Mouse (Mus musculus) C2C12 (cell line): ENCODE measurements at regions not wholly inside any gene's neighbourhood (a gene's known extent, or its start where the extent isn't known, plus 50 kb on each side); places are given as distances from the start of the nearest gene placed in this dataset.
A peak's percentile ranks its signal among the peaks of the same experiment; 100 is the strongest.

Source experiments
- H3K27me3 ChIP-seq: one replicate; pipeline ENCODE4 v1.6.1; 2011; ENCODE audit not compliant: control insufficient read depth, insufficient read depth, insufficient read length
- H3K36me3 ChIP-seq: one replicate; pipeline ENCODE4 v1.6.1; 2011; ENCODE audit not compliant: control insufficient read depth, insufficient read depth
- H3K4me3 ChIP-seq: one replicate; pipeline ENCODE4 v1.5.1; 2011; ENCODE audit warnings: mild to moderate bottlenecking, control low read depth; ENCODE audit not compliant: poor library complexity, insufficient read depth, severe bottlenecking
- H3K79me2 ChIP-seq: one replicate; pipeline ENCODE4 v1.6.1; 2011; ENCODE audit not compliant: control insufficient read depth, insufficient read depth
- H3K79me3 ChIP-seq: one replicate; pipeline ENCODE4 v1.6.1; 2011; ENCODE audit warnings: low read depth, control low read depth
- H3ac ChIP-seq: one replicate; pipeline ENCODE3; 2011; ENCODE audit warnings: low read depth; ENCODE audit not compliant: control insufficient read depth, insufficient read length
- CEBPB ChIP-seq: IDR thresholded peaks from one replicate; pipeline ENCODE4 v1.6.1; 2011; ENCODE audit warnings: low read depth, mild to moderate bottlenecking, control low read depth, moderate library complexity
- CTCF ChIP-seq: IDR thresholded peaks from one replicate; pipeline ENCODE4 v1.5.1; 2011; ENCODE audit not compliant: control insufficient read depth, insufficient read depth, insufficient read length
- FOSL1 ChIP-seq: IDR thresholded peaks from one replicate; pipeline ENCODE4 v1.8.0; 2011; ENCODE audit warnings: mild to moderate bottlenecking, low read length; ENCODE audit not compliant: poor library complexity, insufficient read depth, severe bottlenecking
- MAX ChIP-seq: IDR thresholded peaks from one replicate; pipeline ENCODE4 v1.6.1; 2011; ENCODE audit warnings: mild to moderate bottlenecking, control low read depth
- MYOD1 ChIP-seq: IDR thresholded peaks from one replicate; pipeline ENCODE4 v1.6.1; 2011; ENCODE audit warnings: low read depth; ENCODE audit not compliant: control insufficient read depth, insufficient read length
- MYOG ChIP-seq: IDR thresholded peaks from one replicate; pipeline ENCODE4 v1.6.1; 2011; ENCODE audit not compliant: control insufficient read depth, insufficient read length; ENCODE audit errors: extremely low read depth
- USF1 ChIP-seq: IDR thresholded peaks from one replicate; pipeline ENCODE4 v1.6.1; 2011; ENCODE audit warnings: low read depth, mild to moderate bottlenecking, control low read depth, moderate library complexity

- TF ChIP-seq MYOG (no peak), MYOD1 (no peak), CEBPB (peak; percentile 64)
- H3ac ChIP-seq: no peak overlapping the region
- H3K36me3 ChIP-seq: no peaks in the 10 kb centered on the region
- H3K4me3 ChIP-seq: no peak overlapping the region
- no peaks in the 10 kb centered on the region for H3K79me2 ChIP-seq
- H3K79me3 ChIP-seq: no peaks in the 10 kb centered on the region
- H3K27me3 ChIP-seq: no peaks in the 10 kb centered on the region
Measured at GRCm38 (mm10) chr10:17548629-17549580, 174.1 kb upstream of the Cited2 start.

GRCm38 (mm10) chr10:17549711-17550637, 173.0 kb upstream of the Cited2 start:
- H3K4me3 ChIP-seq: no peak overlapping the region
- H3K36me3 ChIP-seq: no peaks in the 10 kb centered on the region
- no peak overlapping the region for H3ac ChIP-seq
- no peak for TF ChIP-seq USF1
- TF ChIP-seq MYOD1: no peak
- peak; percentile 60 for TF ChIP-seq FOSL1
- H3K79me2 ChIP-seq: no peaks in the 10 kb centered on the region
- H3K27me3 ChIP-seq: no peaks in the 10 kb centered on the region
- no peaks in the 10 kb centered on the region for H3K79me3 ChIP-seq

DNA sequence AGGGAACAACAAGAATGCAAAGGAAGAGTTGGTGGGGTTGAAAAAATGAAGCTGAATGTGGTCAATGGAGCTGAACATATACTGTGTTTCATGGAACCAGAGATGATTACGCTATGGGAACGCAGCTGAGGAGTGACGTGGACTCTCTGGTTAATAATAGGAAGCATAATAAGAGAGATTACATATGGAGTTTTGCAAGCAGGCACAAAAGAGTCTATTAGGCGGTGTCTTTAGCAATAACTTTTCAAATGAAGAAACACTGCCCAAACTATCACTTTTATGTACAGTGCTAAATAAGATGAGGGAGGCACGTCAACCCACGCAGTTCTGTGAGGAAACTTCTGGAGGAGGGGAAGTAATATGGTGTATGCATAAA, 172.4 kb upstream of the Cited2 start:
- Histone ChIP-seq H3K36me3 (no peaks in the 10 kb centered on the region), H3K79me2 (no peaks in the 10 kb centered on the region), H3K27me3 (no peaks in the 10 kb centered on the region), H3ac (no peak overlapping the region), H3K4me3 (no peak overlapping the region), H3K79me3 (no peaks in the 10 kb centered on the region)
- TF ChIP-seq FOSL1 (no peak), MYOG (no peak), CEBPB (no peak), CTCF (no peak), USF1 (no peak), MYOD1 (no peak), MAX (no peak)

DNA sequence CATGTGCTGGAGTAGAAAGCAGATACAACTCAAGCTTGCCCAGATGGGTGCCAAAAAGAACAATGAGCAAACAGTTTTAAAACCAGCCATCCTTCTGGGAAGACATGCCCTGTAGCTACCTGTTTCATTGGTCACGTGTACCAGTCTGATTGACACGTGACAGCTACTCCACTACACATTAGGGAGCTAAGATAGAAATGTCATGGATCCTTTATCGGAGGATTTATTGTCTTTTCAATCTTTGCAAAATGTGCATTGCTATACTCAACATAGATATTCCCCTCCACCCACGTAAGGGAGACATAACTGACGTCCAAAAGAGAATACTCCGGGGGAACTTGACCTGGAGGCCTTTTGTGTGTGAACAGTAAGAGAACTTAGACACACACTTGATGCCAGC, 171.1 kb upstream of the Cited2 start:
- no peaks in the 10 kb centered on the region for H3K27me3 ChIP-seq

GRCm38 (mm10) chr10:17552277-17552676, 170.7 kb upstream of the Cited2 start:
- H3K79me2 ChIP-seq: no peaks in the 10 kb centered on the region
- no peak overlapping the region for H3K4me3 ChIP-seq
- H3K79me3 ChIP-seq: no peaks in the 10 kb centered on the region
- no peaks in the 10 kb centered on the region for H3K27me3 ChIP-seq
- no peak overlapping the region for H3ac ChIP-seq
- no peaks in the 10 kb centered on the region for H3K36me3 ChIP-seq
- TF ChIP-seq FOSL1: no peak
- peak; percentile 50 for TF ChIP-seq CEBPB

More for the DNA sequence above, 171.1 kb upstream of the Cited2 start:
- no peak overlapping the region for H3K4me3 ChIP-seq
- H3ac ChIP-seq: no peak overlapping the region
- TF ChIP-seq MAX: no peak
- TF ChIP-seq FOSL1: no peak
- TF ChIP-seq MYOD1: no peak
- TF ChIP-seq CTCF: no peak
- TF ChIP-seq CEBPB: no peak
- TF ChIP-seq USF1: no peak
- no peak for TF ChIP-seq MYOG
- H3K79me3 ChIP-seq: no peaks in the 10 kb centered on the region
- H3K79me2 ChIP-seq: no peaks in the 10 kb centered on the region
- H3K36me3 ChIP-seq: no peaks in the 10 kb centered on the region

GRCm38 (mm10) chr10:17556391-17556790, 166.6 kb upstream of the Cited2 start:
- TF ChIP-seq USF1 (no peak), MYOG (no peak), MAX (no peak), CTCF (no peak), MYOD1 (no peak), FOSL1 (no peak), CEBPB (no peak)
- Histone ChIP-seq H3K36me3 (no peaks in the 10 kb centered on the region), H3ac (no peak overlapping the region), H3K4me3 (no peak overlapping the region), H3K27me3 (no peaks in the 10 kb centered on the region), H3K79me2 (no peaks in the 10 kb centered on the region), H3K79me3 (no peaks in the 10 kb centered on the region)
